Mouse (Mus musculus): ENCODE results near the gene Uck1. TPM values are rescaled to one million over a fixed set of nuclear protein-coding genes. Genes with fewer than 3 reads are reported as not detected.

Gene Uck1
- polyA plus RNA-seq, 1 experiment from 2014 or later: 89.6 TPM

DNA sequence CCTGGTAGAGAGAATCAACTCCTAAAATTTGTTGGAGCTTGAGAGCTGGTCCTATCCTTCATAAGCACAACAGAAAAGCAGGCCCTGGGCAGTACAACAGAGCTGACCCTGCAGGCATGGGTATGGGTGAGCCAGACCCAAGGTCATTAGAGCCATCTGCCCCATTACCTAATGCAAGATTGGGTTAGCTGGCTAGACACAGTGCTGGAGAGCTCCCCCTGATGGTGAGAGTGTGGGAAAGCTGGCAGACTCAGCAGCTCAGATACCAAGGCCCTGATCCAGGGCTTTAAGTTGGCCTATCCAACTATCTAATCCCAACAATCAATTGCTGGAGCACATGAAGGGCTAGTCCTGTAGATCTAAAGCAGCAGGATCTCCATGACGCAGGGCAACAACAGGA is 22.8 kb upstream of the Uck1 start:
- 93% methylated on average over 1 of the region's 1 CpGs for WGBS

GRCm38 (mm10) chr2:32282289-32282688 is 22.3 kb upstream of the Uck1 start:
- Histone ChIP-seq H3K4me1 (ENCODE audit: control insufficient read depth, insufficient read depth, low read length) (peaks cover 7% of the 10 kb centered on the region), H3K9me3 (ENCODE audit: control insufficient read depth, low read length) (no peaks in the 10 kb centered on the region), H3K36me3 (ENCODE audit: control insufficient read depth, insufficient read depth, low read length) (peaks cover 78% of the 10 kb centered on the region), H3K4me3 (replicated peaks; ENCODE audit: low read depth, low read length) (no peak overlapping the region), H3K27ac (replicated peaks; ENCODE audit: low read depth, low read length) (no peak overlapping the region), H3K27me3 (ENCODE audit: control insufficient read depth, insufficient read depth, low read length) (no peaks in the 10 kb centered on the region), H3K4me2 (ENCODE audit: low read length) (no peak overlapping the region), H3K9ac (replicated peaks; ENCODE audit: low read length) (no peak overlapping the region)
- no peak for DNase-seq
- no peak for ATAC-seq (ENCODE audit: low FRiP score, low TSS enrichment)
- 89% methylated on average over 2 of the region's 2 CpGs for WGBS

More for the DNA sequence above, 22.8 kb upstream of the Uck1 start:
- H3K4me1 ChIP-seq (ENCODE audit: control insufficient read depth, insufficient read depth, low read length): peaks cover 7% of the 10 kb centered on the region
- H3K9ac ChIP-seq (replicated peaks; ENCODE audit: low read length): no peak overlapping the region
- no peaks in the 10 kb centered on the region for H3K9me3 ChIP-seq (ENCODE audit: control insufficient read depth, low read length)
- DNase-seq: peak; percentile 66
- no peaks in the 10 kb centered on the region for H3K27me3 ChIP-seq (ENCODE audit: control insufficient read depth, insufficient read depth, low read length)
- H3K4me3 ChIP-seq (replicated peaks; ENCODE audit: low read depth, low read length): no peak overlapping the region
- H3K4me2 ChIP-seq (ENCODE audit: low read length): no peak overlapping the region
- peaks cover 74% of the 10 kb centered on the region for H3K36me3 ChIP-seq (ENCODE audit: control insufficient read depth, insufficient read depth, low read length)
- no peak for ATAC-seq (ENCODE audit: low FRiP score, low TSS enrichment)
- H3K27ac ChIP-seq (replicated peaks; ENCODE audit: low read depth, low read length): no peak overlapping the region

- Histone ChIP-seq H3K9me3 (ENCODE audit: control insufficient read depth, low read length) (no peaks in the 10 kb centered on the region), H3K4me3 (replicated peaks; ENCODE audit: low read depth, low read length) (no peak overlapping the region), H3K27ac (replicated peaks; ENCODE audit: low read depth, low read length) (no peak overlapping the region), H3K36me3 (ENCODE audit: control insufficient read depth, insufficient read depth, low read length) (peaks cover 37% of the 10 kb centered on the region), H3K4me1 (ENCODE audit: control insufficient read depth, insufficient read depth, low read length) (no peaks in the 10 kb centered on the region), H3K4me2 (ENCODE audit: low read length) (no peak overlapping the region), H3K27me3 (ENCODE audit: control insufficient read depth, insufficient read depth, low read length) (no peaks in the 10 kb centered on the region), H3K9ac (replicated peaks; ENCODE audit: low read length) (no peak overlapping the region)
- DNase-seq (no peak), ATAC-seq (ENCODE audit: low FRiP score, low TSS enrichment) (no peak)
- WGBS: 78% methylated on average over 3 of the region's 3 CpGs
These were observed 15.9 kb upstream of the Uck1 start for GRCm38 (mm10) chr2:32275823-32276222.

GRCm38 (mm10) chr2:32260635-32261034 is 676 bp upstream of the Uck1 start:
- no peak overlapping the region for H3K9ac ChIP-seq (replicated peaks; ENCODE audit: low read length)
- WGBS: 23% methylated on average over 4 of the region's 4 CpGs
- H3K36me3 ChIP-seq (ENCODE audit: control insufficient read depth, insufficient read depth, low read length): peaks cover 28% of the 10 kb centered on the region
- peak; percentile 55 for DNase-seq
- ATAC-seq (ENCODE audit: low FRiP score, low TSS enrichment): no peak
- H3K4me2 ChIP-seq (ENCODE audit: low read length): peak overlapping the region; percentile 78
- H3K4me3 ChIP-seq (replicated peaks; ENCODE audit: low read depth, low read length): peak overlapping the region; percentile 76; the same call in 1 of the 2 replicates
- 0 out of 2 replicates have a peak, but pooled peaks cover 2% of the 10 kb centered on the region for H3K27me3 ChIP-seq (ENCODE audit: control insufficient read depth, insufficient read depth, low read length)
- no peaks in the 10 kb centered on the region for H3K9me3 ChIP-seq (ENCODE audit: control insufficient read depth, low read length)
- peaks cover 6% of the 10 kb centered on the region; the same call in 1 of the 2 replicates for H3K4me1 ChIP-seq (ENCODE audit: control insufficient read depth, insufficient read depth, low read length)
- H3K27ac ChIP-seq (replicated peaks; ENCODE audit: low read depth, low read length): peak overlapping the region; percentile 66; the same call in 1 of the 2 replicates

DNA sequence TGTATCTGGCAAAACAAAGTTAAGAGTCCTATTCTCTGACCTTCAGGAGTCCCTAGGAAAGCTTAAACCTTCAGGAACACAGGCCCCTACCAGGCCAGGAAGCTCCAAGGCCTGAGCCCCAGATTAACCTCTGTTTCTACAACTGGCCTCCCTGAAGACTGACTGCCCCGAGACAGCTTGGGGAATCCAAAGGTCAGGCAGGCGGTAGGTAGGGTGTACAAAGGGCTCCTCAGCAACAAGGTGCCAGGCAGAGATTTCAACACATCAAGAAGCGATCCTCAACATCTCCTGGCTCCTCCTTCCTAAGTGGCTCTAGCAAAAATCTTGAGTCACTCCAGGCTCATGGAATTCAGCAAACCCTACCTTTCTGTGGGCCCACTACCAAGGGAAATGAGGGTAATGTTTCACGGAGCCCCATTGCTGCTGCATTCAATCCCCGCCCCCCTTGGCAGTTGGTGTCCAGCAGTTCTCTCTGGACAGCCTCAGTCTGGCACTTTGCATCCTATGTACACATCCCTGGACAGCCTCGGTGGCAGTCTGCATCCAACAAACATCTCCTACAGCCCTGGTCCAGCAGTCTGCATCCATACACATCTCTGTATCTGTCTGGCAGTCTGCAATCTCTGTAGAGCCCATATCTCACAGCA is 949 bp downstream of the Uck1 start:
- Histone ChIP-seq H3K9ac (replicated peaks; ENCODE audit: low read length) (peak overlapping the region; percentile 83), H3K36me3 (ENCODE audit: control insufficient read depth, insufficient read depth, low read length) (peaks cover 37% of the 10 kb centered on the region), H3K4me3 (replicated peaks; ENCODE audit: low read depth, low read length) (peak overlapping the region; percentile 76), H3K4me2 (ENCODE audit: low read length) (peak overlapping the region; percentile 78), H3K9me3 (ENCODE audit: control insufficient read depth, low read length) (no peaks in the 10 kb centered on the region), H3K4me1 (ENCODE audit: control insufficient read depth, insufficient read depth, low read length) (peaks cover 6% of the 10 kb centered on the region; the same call in 1 of the 2 replicates), H3K27me3 (ENCODE audit: control insufficient read depth, insufficient read depth, low read length) (0 out of 2 replicates have a peak, but pooled peaks cover 2% of the 10 kb centered on the region), H3K27ac (replicated peaks; ENCODE audit: low read depth, low read length) (no peak overlapping the region)
- ATAC-seq (ENCODE audit: low FRiP score, low TSS enrichment) (no peak), DNase-seq (no peak)
- WGBS: 66% methylated on average over 6 of the region's 6 CpGs

- Histone ChIP-seq H3K36me3 (ENCODE audit: control insufficient read depth, insufficient read depth, low read length) (peaks cover 65% of the 10 kb centered on the region), H3K9me3 (ENCODE audit: control insufficient read depth, low read length) (no peaks in the 10 kb centered on the region), H3K4me1 (ENCODE audit: control insufficient read depth, insufficient read depth, low read length) (peaks cover 6% of the 10 kb centered on the region; the same call in 1 of the 2 replicates), H3K27me3 (ENCODE audit: control insufficient read depth, insufficient read depth, low read length) (0 out of 2 replicates have a peak, but pooled peaks cover 2% of the 10 kb centered on the region), H3K27ac (replicated peaks; ENCODE audit: low read depth, low read length) (no peak overlapping the region), H3K9ac (replicated peaks; ENCODE audit: low read length) (no peak overlapping the region), H3K4me2 (ENCODE audit: low read length) (no peak overlapping the region), H3K4me3 (replicated peaks; ENCODE audit: low read depth, low read length) (no peak overlapping the region)
- DNase-seq: no peak
- 94% methylated on average over 11 of the region's 11 CpGs for WGBS
- no peak for ATAC-seq (ENCODE audit: low FRiP score, low TSS enrichment)
These were observed 3.7 kb downstream of the Uck1 start for GRCm38 (mm10) chr2:32256273-32256672.

GRCm38 (mm10) chr2:32254563-32254962 is 5.4 kb downstream of the Uck1 start:
- no peak for ATAC-seq (ENCODE audit: low FRiP score, low TSS enrichment)
- Histone ChIP-seq H3K4me1 (ENCODE audit: control insufficient read depth, insufficient read depth, low read length) (peaks cover 6% of the 10 kb centered on the region; the same call in 1 of the 2 replicates), H3K36me3 (ENCODE audit: control insufficient read depth, insufficient read depth, low read length) (peaks cover 81% of the 10 kb centered on the region), H3K27me3 (ENCODE audit: control insufficient read depth, insufficient read depth, low read length) (no peaks in the 10 kb centered on the region), H3K9me3 (ENCODE audit: control insufficient read depth, low read length) (no peaks in the 10 kb centered on the region), H3K4me3 (replicated peaks; ENCODE audit: low read depth, low read length) (no peak overlapping the region), H3K27ac (replicated peaks; ENCODE audit: low read depth, low read length) (no peak overlapping the region), H3K9ac (replicated peaks; ENCODE audit: low read length) (no peak overlapping the region), H3K4me2 (ENCODE audit: low read length) (no peak overlapping the region)
- no peak for DNase-seq
- 94% methylated on average over 5 of the region's 5 CpGs for WGBS

DNA sequence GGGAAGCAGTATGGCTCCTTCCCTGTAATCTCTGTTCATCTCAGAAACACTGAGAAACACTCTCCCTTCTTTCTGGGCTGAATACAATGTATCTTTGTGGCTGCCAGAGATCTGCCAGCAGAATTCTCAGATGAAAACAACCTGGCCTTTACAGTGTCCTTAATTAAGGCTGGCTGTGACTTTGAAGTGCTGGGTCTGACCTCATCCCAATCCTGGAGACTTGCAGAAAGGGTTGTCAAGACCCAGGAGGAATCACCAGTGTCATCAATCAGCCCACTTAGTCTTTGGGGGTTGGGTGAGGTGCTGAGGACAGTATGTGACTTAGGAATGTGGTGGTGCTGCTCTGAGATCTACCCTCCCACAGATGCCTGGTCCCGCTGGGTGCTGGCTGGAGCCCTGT is 6.6 kb downstream of the Uck1 start:
- no peak overlapping the region for H3K9ac ChIP-seq (replicated peaks; ENCODE audit: low read length)
- H3K4me2 ChIP-seq (ENCODE audit: low read length): no peak overlapping the region
- 94% methylated on average over 1 of the region's 1 CpGs for WGBS
- no peaks in the 10 kb centered on the region for H3K27me3 ChIP-seq (ENCODE audit: control insufficient read depth, insufficient read depth, low read length)
- H3K9me3 ChIP-seq (ENCODE audit: control insufficient read depth, low read length): no peaks in the 10 kb centered on the region
- ATAC-seq (ENCODE audit: low FRiP score, low TSS enrichment) (no peak), DNase-seq (no peak)
- no peak overlapping the region for H3K27ac ChIP-seq (replicated peaks; ENCODE audit: low read depth, low read length)
- H3K4me3 ChIP-seq (replicated peaks; ENCODE audit: low read depth, low read length): no peak overlapping the region
- peaks cover 92% of the 10 kb centered on the region for H3K36me3 ChIP-seq (ENCODE audit: control insufficient read depth, insufficient read depth, low read length)
- no peaks in the 10 kb centered on the region for H3K4me1 ChIP-seq (ENCODE audit: control insufficient read depth, insufficient read depth, low read length)

- Histone ChIP-seq H3K4me3 (replicated peaks; ENCODE audit: low read depth, low read length) (no peak overlapping the region), H3K4me2 (ENCODE audit: low read length) (no peak overlapping the region), H3K27me3 (ENCODE audit: control insufficient read depth, insufficient read depth, low read length) (no peaks in the 10 kb centered on the region), H3K27ac (replicated peaks; ENCODE audit: low read depth, low read length) (no peak overlapping the region), H3K4me1 (ENCODE audit: control insufficient read depth, insufficient read depth, low read length) (no peaks in the 10 kb centered on the region), H3K36me3 (ENCODE audit: control insufficient read depth, insufficient read depth, low read length) (peaks cover 92% of the 10 kb centered on the region), H3K9me3 (ENCODE audit: control insufficient read depth, low read length) (no peaks in the 10 kb centered on the region), H3K9ac (replicated peaks; ENCODE audit: low read length) (no peak overlapping the region)
- DNase-seq: no peak
- 94% methylated on average over 5 of the region's 5 CpGs for WGBS
- no peak for ATAC-seq (ENCODE audit: low FRiP score, low TSS enrichment)
These were observed 7.3 kb downstream of the Uck1 start for GRCm38 (mm10) chr2:32252658-32253057.
